Mouse (Mus musculus): ENCODE results near the gene Kptn. TPM values are rescaled to one million over a fixed set of nuclear protein-coding genes. Genes with fewer than 3 reads are reported as not detected.
A peak's percentile ranks its signal among the peaks of the same experiment; 100 is the strongest.

Kptn gene
- polyA plus RNA-seq, 1 experiment = 10.5 TPM

DNA sequence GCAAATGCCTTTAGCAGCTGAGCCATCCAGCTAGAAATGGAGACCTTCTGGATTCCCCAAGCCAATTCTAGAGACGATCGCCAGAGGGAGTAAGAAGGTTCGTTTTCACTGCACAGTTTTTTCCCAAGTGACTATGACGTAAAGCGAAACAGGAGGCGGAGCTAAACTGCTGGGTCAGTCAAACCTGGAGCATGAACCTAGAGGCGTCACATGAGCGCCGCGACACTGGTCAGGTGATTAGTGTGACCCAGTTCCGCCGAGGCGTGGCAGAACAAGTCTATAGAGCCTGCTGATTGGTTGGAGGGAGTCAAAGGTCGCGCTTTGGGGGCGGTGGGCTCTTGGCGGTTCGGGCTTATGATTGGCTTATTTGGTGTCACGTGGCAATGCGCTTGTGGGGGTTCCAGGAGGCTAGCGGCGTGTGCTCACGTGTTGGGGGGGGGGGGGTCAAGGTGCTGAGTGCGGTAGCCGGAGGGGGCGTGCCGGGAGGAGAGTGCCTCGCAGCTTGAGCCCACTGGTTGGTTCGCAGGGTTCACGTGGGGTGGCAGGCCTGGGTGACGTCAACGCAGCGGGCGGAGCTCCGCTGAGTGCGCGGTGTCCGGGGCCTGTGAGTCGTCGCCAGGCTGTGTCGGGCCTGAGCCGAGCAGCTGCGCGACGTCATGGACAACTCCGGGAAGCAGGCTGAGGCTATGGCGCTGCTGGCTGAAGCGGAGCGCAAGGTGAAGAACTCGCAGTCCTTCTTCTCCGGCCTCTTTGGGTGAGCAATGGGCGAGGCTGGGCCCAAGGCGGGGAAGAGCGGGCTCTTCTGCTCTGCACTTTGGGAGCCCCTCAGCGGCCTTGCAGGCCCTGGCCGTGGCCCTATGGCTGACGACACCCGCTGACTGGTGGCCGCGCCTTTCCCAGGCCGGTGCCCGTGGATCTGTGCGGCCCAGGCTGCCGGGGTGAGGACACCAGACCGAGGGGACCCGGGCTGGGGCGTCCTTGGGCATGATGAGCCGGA lies 21.4 kb upstream of the Kptn start, which contains the start of gene Napa:
Napa (plus strand) TSS at position 438 of the 997 bp plus-strand sequence.
- H3K4me3 ChIP-seq (replicated peaks; ENCODE audit: control insufficient read depth, low read depth, low read length) = peak within 1 kb of the TSS; percentile 83
- TF ChIP-seq POLR2A (IDR thresholded peaks at IDR 0.05; ENCODE audit: borderline replicate concordance, control insufficient read depth, low read depth, low read length) (peak; percentile 99), CTCF (IDR thresholded peaks at IDR 0.05; ENCODE audit: control insufficient read depth, insufficient read depth, low read length) (peak; percentile 38; the same call in 1 of the 2 replicates)
- peak within 1 kb of the TSS; percentile 88 for H3K27ac ChIP-seq (ENCODE audit: control insufficient read depth, insufficient read depth, low read depth, low read length, poor library complexity)
- H3K4me1 ChIP-seq (ENCODE audit: control insufficient read depth, insufficient read depth, low read length) = peaks cover 1% of the 10 kb centered on the region; the same call in 1 of the 2 replicates
- WGBS = under 1% methylated on average over 68 of the region's 68 CpGs

DNA sequence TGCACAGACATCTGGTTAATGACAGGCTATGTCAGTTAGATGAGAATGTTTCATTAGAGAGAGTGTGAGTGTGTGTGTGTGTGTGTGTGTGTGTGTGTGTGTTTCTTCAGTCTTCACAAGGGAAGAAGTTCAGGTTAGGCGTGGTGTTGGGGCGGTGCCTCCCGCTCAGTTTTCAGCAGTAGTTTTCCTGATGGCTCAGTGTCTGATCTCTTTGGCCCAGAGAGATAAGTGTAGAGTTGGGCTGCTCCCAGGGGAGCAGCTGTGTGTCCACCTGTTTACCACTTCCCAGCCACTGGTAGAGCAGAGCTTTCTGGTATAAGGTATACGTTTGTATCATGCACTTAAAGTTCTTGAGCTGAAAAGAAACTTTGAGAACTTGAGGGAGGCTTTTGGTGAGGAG lies 19.8 kb upstream of the Kptn start:
- peak overlapping the region; percentile 46 for H3K27ac ChIP-seq (ENCODE audit: control insufficient read depth, insufficient read depth, low read depth, low read length, poor library complexity)
- 51% methylated on average over 4 of the region's 4 CpGs for WGBS
- peaks cover 1% of the 10 kb centered on the region; the same call in 1 of the 2 replicates for H3K4me1 ChIP-seq (ENCODE audit: control insufficient read depth, insufficient read depth, low read length)
- no peak for TF ChIP-seq CTCF (IDR thresholded peaks at IDR 0.05; ENCODE audit: control insufficient read depth, insufficient read depth, low read length)
- no peak for TF ChIP-seq POLR2A (IDR thresholded peaks at IDR 0.05; ENCODE audit: borderline replicate concordance, control insufficient read depth, low read depth, low read length)
- peak overlapping the region; percentile 63 for H3K4me3 ChIP-seq (replicated peaks; ENCODE audit: control insufficient read depth, low read depth, low read length)

DNA sequence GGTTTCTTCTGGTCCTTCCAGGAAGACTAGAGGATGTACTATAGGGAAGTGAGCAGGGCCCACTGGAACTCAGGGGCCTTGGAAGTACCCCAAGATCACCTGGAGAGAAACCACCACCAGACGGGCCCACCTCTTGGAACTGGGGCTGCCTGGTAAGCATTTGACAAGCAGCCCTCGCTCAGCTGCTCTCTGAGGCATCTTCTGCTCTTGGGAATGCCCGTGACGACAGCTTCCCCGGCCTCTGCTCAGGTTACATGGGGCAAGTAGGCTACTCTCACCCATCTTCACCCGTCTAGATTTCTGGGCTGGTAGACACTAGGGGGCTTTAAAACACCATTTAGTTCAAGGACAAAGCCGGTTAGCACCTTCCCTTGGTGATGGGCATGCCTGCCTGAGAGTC lies 18.6 kb upstream of the Kptn start:
- 79% methylated on average over 7 of the region's 7 CpGs for WGBS
- H3K4me3 ChIP-seq (replicated peaks; ENCODE audit: control insufficient read depth, low read depth, low read length) = no peak overlapping the region
- peaks cover 1% of the 10 kb centered on the region; the same call in 1 of the 2 replicates for H3K4me1 ChIP-seq (ENCODE audit: control insufficient read depth, insufficient read depth, low read length)
- TF ChIP-seq CTCF (IDR thresholded peaks at IDR 0.05; ENCODE audit: control insufficient read depth, insufficient read depth, low read length) = no peak
- TF ChIP-seq POLR2A (IDR thresholded peaks at IDR 0.05; ENCODE audit: borderline replicate concordance, control insufficient read depth, low read depth, low read length) = no peak
- H3K27ac ChIP-seq (ENCODE audit: control insufficient read depth, insufficient read depth, low read depth, low read length, poor library complexity) = no peak overlapping the region

DNA sequence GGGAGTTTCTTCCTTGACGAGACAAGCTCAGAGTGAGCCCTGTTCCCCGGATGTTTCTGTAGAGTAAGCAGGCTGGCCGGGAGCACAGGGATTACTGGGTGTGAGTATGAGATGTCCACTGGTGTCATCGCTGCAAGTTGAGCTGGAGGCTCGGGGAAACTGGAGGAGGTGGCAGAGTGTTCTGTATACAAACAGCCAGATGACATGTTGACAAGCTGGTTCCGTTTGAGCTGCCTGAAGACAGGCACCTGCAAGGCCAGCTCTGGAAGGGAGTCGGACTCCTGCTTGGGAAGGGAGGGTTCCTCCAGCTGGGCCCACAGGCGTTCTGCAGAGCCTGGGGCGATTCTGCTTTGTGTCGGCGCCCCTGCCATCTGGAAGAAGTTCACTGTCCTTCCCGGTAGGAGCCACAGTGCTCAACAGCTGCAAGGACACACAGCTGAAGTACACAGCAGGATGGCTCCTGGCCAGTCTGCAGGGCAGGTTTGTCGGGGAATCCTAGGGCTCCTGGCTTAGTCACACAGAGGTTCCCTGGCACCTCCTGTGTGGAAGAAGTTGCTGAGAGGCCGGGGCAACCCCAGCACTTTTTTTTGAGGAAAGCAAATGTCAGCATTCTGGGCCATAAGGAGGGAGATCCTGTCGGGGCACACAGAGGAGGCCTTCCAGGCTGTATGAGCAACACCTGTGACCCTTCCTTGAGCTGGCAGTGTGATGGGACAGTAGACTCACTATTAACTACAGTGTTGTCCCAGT lies 17.8 kb upstream of the Kptn start:
- Histone ChIP-seq H3K27ac (ENCODE audit: control insufficient read depth, insufficient read depth, low read depth, low read length, poor library complexity) (no peak overlapping the region), H3K4me1 (ENCODE audit: control insufficient read depth, insufficient read depth, low read length) (peaks cover 1% of the 10 kb centered on the region; the same call in 1 of the 2 replicates), H3K4me3 (replicated peaks; ENCODE audit: control insufficient read depth, low read depth, low read length) (no peak overlapping the region)
- TF ChIP-seq CTCF (IDR thresholded peaks at IDR 0.05; ENCODE audit: control insufficient read depth, insufficient read depth, low read length) (no peak), POLR2A (IDR thresholded peaks at IDR 0.05; ENCODE audit: borderline replicate concordance, control insufficient read depth, low read depth, low read length) (no peak)
- WGBS = 88% methylated on average over 15 of the region's 15 CpGs

DNA sequence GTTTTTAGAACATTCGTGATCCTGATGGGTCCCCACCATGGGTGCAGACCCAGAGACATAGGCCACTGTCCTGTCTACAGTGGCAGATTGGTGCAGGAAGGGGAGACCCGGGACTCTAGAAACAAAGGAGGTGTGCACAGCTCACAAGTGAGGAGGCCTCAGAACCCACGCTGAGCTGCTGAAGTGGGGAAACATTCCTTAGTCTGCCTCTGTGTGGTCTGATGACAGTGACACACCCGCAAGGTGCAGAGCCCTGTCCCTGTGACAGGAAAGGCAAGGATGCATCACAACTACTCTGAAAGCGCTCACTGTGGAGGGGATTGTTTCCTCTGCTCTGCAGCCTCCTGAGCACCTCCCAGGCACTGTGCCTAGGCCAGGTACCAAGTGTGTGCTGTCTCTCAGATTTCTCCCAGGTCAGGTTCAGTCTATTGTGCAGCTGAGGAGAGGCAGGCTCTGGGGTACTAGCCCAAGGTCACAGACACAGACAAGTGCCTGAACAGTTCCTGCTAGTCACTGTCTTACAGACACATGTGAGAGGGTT lies 16.9 kb upstream of the Kptn start:
- Histone ChIP-seq H3K4me1 (ENCODE audit: control insufficient read depth, insufficient read depth, low read length) (peaks cover 1% of the 10 kb centered on the region; the same call in 1 of the 2 replicates), H3K4me3 (replicated peaks; ENCODE audit: control insufficient read depth, low read depth, low read length) (no peak overlapping the region), H3K27ac (ENCODE audit: control insufficient read depth, insufficient read depth, low read depth, low read length, poor library complexity) (no peak overlapping the region)
- TF ChIP-seq CTCF (IDR thresholded peaks at IDR 0.05; ENCODE audit: control insufficient read depth, insufficient read depth, low read length) (no peak), POLR2A (IDR thresholded peaks at IDR 0.05; ENCODE audit: borderline replicate concordance, control insufficient read depth, low read depth, low read length) (no peak)
- WGBS = 93% methylated on average over 5 of the region's 5 CpGs

DNA sequence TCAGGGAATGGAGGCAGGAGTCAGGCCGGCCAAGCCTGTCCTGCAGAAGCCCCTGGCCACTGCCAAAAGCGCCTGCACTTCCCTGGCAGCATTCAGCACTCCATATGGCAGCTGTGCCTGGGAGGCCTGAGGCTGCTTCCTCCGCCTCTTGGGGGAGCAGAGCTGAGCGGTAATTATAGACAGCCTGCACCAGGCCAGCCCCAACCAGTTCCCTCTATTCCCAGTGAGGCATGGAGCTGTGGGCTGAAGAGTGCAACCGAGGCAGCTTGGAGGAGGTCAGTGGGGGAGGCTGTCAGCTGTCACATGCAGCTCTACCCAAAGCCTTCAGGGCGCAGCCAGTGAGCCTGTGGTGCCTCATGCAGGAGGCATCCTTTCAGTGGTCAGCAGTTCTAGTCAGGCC lies 15.9 kb upstream of the Kptn start:
- no peak for TF ChIP-seq POLR2A (IDR thresholded peaks at IDR 0.05; ENCODE audit: borderline replicate concordance, control insufficient read depth, low read depth, low read length)
- TF ChIP-seq CTCF (IDR thresholded peaks at IDR 0.05; ENCODE audit: control insufficient read depth, insufficient read depth, low read length) = no peak
- Histone ChIP-seq H3K27ac (ENCODE audit: control insufficient read depth, insufficient read depth, low read depth, low read length, poor library complexity) (no peak overlapping the region), H3K4me1 (ENCODE audit: control insufficient read depth, insufficient read depth, low read length) (peaks cover 1% of the 10 kb centered on the region; the same call in 1 of the 2 replicates), H3K4me3 (replicated peaks; ENCODE audit: control insufficient read depth, low read depth, low read length) (no peak overlapping the region)
- 93% methylated on average over 6 of the region's 6 CpGs for WGBS

DNA sequence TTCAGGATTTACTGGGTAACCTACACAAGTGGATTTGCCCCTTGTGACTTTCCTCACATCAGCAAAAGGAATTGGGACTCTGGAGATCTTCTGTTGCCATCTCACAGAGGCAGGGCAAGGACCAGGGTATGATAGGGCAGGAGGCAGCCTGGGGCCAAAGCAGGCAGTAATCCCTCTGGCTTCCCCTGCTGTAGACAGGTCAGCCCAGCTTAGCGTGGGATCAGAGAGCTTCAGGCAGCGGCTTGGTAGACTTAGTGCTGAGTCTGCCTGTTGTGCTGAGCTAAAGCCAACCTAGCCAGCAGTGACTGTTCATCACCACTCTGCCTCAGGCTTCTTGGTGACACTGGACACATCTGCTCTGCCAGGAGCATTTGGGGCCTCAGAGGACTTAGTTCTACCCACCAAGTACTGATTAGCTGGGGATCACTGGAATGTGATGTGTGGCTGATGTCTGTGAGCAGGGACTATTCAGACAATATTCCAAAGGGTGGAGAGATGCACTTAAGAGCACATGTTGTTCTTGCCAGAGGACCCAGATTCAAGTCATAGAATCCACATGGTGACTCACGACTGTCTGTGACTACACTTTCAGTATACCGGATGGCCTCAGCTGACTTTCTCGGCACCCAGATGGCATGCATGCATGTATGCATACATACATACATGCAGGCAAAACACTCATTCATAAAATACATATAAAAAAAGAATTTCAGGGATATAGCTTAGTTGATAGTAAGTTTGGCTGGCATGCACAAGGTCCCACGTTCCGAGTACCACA lies 14.9 kb upstream of the Kptn start:
- Histone ChIP-seq H3K4me1 (ENCODE audit: control insufficient read depth, insufficient read depth, low read length) (no peaks in the 10 kb centered on the region; the same call in 1 of the 2 replicates), H3K4me3 (replicated peaks; ENCODE audit: control insufficient read depth, low read depth, low read length) (no peak overlapping the region), H3K27ac (ENCODE audit: control insufficient read depth, insufficient read depth, low read depth, low read length, poor library complexity) (no peak overlapping the region)
- WGBS = 93% methylated on average over 7 of the region's 7 CpGs
- TF ChIP-seq CTCF (IDR thresholded peaks at IDR 0.05; ENCODE audit: control insufficient read depth, insufficient read depth, low read length) = no peak
- no peak for TF ChIP-seq POLR2A (IDR thresholded peaks at IDR 0.05; ENCODE audit: borderline replicate concordance, control insufficient read depth, low read depth, low read length)
